Mouse (Mus musculus): ENCODE measurements around the gene Rad51c. TPM values are rescaled to one million over a fixed set of nuclear protein-coding genes. Genes with fewer than 3 reads are reported as not detected.

Rad51c gene
- total RNA-seq, 2 experiments from 2014 or later, result 2.5 to 5.4 TPM

DNA sequence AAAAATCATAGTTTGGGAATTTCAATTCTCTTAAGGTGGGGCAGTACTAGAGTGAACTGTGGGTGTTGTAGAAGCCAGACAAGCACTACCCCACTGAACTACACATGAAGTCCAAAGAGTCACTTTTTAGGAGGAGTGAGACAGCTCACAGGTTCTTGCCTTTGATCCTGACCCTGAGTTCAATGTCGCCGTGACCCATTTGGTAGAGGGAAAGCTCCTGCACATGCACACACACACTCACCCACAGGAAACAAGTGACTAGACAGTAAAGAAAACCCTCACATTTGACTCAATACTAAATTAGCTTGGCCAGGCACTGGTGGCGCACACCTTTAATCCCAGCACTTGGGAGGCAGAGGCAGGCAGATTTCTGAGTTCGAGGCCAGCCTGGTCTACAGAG is 20.2 kb downstream of the Rad51c start:
- no peak for ATAC-seq (replicated peaks; ENCODE audit: poor library complexity)

DNA sequence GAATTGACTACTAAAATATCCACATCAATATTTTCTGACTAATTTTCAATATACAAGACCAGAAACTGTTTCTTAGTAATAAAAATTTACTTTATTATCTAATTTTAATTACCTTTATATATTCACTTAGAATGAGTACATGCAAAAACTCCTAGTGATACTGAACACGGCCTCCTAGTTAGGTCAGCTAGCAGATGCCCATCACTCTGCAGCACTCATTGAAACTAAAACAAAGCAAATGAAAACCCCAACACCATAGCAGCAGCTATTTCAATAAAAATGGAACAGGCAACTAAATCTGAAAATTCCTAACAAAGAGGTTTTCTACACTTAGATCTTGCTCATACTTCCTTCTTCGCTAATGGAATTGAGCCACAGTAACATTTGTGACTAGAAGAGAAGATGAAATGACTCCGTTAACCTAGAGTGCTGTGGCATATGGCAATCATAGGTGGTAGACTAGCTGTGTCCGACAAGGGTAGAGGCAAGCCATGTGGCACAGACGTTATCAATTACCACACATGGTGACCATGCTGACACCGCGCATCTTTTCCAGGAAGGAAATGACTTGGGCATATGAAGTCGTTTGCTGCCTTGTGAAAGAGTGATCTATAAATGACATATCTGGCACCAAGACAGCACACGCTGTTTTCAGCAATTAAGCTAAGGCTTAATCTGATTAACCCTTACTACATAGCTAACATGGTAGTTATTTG is 36.7 kb downstream of the Rad51c start:
- peak; percentile 100 for ATAC-seq (replicated peaks; ENCODE audit: poor library complexity)

- no peak for ATAC-seq (replicated peaks; ENCODE audit: poor library complexity)
Observed at GRCm38 (mm10) chr11:87367061-87367460, 37.7 kb downstream of the Rad51c start.

GRCm38 (mm10) chr11:87365120-87365519 is 39.6 kb downstream of the Rad51c start:
- ATAC-seq (replicated peaks; ENCODE audit: poor library complexity), result no peak

GRCm38 (mm10) chr11:87359262-87359612 is 45.5 kb downstream of the Rad51c start:
- ATAC-seq (replicated peaks; ENCODE audit: poor library complexity), result no peak

DNA sequence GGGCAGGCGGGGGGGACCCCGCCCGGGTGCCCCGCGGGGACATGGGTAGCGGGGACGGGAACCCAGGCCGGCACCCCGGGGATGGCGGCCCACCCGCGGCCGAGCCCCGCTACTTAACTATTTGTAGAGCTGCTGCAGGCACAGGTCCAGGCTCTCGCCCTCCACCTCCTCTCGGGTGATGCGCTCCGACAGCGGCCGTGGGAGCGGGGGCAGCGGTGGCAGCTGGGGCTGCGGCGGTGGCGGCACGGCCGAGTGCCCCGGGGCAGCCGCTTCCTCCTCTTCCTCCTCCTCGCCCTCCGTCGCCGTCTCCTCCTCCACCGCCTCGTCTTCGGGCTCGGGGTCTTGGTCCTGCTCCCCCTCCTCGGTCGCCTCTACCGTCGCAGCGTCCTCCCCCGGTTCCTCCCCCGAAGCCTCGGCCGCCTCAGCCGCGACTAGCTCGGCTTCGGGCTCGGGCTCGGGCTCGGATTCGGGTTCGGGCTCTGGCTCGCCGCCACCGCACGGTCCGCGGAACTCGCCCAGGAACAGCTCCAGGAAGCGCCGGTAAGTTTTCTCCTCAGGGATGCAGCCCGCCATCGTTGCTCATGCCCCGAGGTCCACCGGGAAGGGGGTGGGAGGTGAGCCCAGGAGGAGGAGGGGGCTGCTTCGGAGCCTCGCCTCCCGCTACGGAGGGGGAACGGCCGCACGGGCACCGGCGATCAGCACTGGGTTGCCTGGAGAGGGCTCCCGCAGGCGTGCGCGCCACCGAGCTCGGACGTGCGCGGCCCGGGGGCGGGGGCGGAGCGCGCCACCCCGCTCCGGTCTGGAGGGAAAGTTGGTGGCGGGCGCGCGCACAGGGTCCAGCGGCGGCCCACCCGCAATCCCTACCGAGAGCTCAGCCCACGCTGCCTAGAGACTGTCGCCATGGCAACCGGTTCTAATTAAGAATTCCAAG is 46.2 kb downstream of the Rad51c start, which contains the start of gene Ppm1e:
Ppm1e (minus strand) TSS at position 693 of the 931 bp plus-strand sequence.
- ATAC-seq (replicated peaks; ENCODE audit: poor library complexity), result peak; percentile 91

- no peak for ATAC-seq (replicated peaks; ENCODE audit: poor library complexity)
Observed at GRCm38 (mm10) chr11:87357317-87358300, 47.1 kb downstream of the Rad51c start.

- ATAC-seq (replicated peaks; ENCODE audit: poor library complexity), result no peak
Observed at GRCm38 (mm10) chr11:87354861-87355260, 49.9 kb downstream of the Rad51c start.

DNA sequence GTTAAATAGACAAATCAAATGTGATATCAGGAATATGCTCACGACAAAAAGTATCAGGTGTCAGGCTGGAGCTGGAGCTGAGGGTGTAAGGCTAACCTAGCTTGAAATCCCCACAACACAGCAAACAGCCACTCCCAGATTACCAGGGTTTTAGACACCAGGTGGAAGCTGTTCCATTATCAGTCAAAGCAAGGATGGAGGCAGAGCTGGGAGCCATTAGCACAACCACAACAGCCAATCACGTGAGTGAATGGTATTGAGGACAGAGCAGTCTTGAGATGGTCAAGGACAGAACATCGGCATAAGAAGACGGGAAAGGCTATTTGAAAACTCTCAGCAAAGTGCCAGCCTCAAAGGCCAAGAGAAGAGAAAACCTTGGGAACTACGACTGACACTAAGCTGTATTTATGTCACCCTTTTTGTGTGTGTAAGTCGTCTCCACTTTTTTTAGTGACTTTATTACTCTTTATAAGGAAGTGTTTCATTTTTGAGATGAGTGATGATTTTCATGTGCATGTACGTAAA is 51.0 kb downstream of the Rad51c start:
- no peak for ATAC-seq (replicated peaks; ENCODE audit: poor library complexity)

Other genes starting within 250 kb of the Rad51c start
- gene Ppm1e, start 45.9 kb downstream of the Rad51c start, total RNA-seq (2015), result 0.76 and 0.91 TPM in 2 replicates
- gene Ppm1e, start 45.9 kb downstream of the Rad51c start, total RNA-seq (2017), result 0.87 and 2.6 TPM in 2 replicates
- 0.07 and 2.4 TPM in 2 replicates for gene Tex14, start 111 bp upstream of the Rad51c start, total RNA-seq (2015)
- gene Tex14, start 111 bp upstream of the Rad51c start, total RNA-seq (2017), result 0.27 and 0.29 TPM in 2 replicates
- not detected in 2 replicates for gene Gm11492, start 161.7 kb upstream of the Rad51c start, total RNA-seq (2015)
- not detected in 2 replicates for gene Gm11492, start 161.7 kb upstream of the Rad51c start, total RNA-seq (2017)
- gene Sept4, start 163.9 kb upstream of the Rad51c start, total RNA-seq (2015), result 1.6 and 2.7 TPM in 2 replicates
- 1.5 and 4.8 TPM in 2 replicates for gene Sept4, start 163.9 kb upstream of the Rad51c start, total RNA-seq (2017)
- 14.4 and 15.7 TPM in 2 replicates for gene Mtmr4, start 187.2 kb upstream of the Rad51c start, total RNA-seq (2015)
- 20.9 and 25.0 TPM in 2 replicates for gene Mtmr4, start 187.2 kb upstream of the Rad51c start, total RNA-seq (2017)
- not detected in 2 replicates for gene Hsf5, start 212.2 kb upstream of the Rad51c start, total RNA-seq (2015)
- not detected in 2 replicates for gene Hsf5, start 212.2 kb upstream of the Rad51c start, total RNA-seq (2017)

Data from megakaryocyte progenitor cell, adult 5-6 weeks (primary cell).